Mouse (Mus musculus) testis, adult 2 months (tissue): Measurements from ENCODE around the gene Mosmo. TPM values are rescaled to one million over a fixed set of nuclear protein-coding genes. Genes with fewer than 3 reads are reported as not detected.

ENCODE experiments used
- H3K27ac ChIP-seq: fragments of 200-500 bp; 2 replicates; pipeline ENCODE4 v1.5.1; 2012; ENCODE audit warnings: low read depth, low read length; ENCODE audit not compliant: control insufficient read depth, insufficient read depth
- H3K27me3 ChIP-seq: fragments of 200-500 bp; 2 replicates; pipeline ENCODE4 v1.6.1; 2012; ENCODE audit warnings: mild to moderate bottlenecking, low read length, moderate library complexity; ENCODE audit not compliant: control insufficient read depth, insufficient read depth
- H3K36me3 ChIP-seq: fragments of 200-500 bp; 2 replicates; pipeline ENCODE4 v1.6.1; 2012; ENCODE audit warnings: mild to moderate bottlenecking, low read length; ENCODE audit not compliant: control insufficient read depth, insufficient read depth
- H3K4me1 ChIP-seq: fragments of 200-500 bp; 2 replicates; pipeline ENCODE4 v1.6.1; 2012; ENCODE audit warnings: low read length; ENCODE audit not compliant: control insufficient read depth, insufficient read depth
- H3K4me3 ChIP-seq: fragments of 200-500 bp; 2 replicates; pipeline ENCODE4 v1.5.1; 2012; ENCODE audit warnings: low read depth, mild to moderate bottlenecking, low read length, moderate library complexity, mixed read lengths; ENCODE audit not compliant: control insufficient read depth
- CTCF ChIP-seq: fragments of 200-500 bp; IDR thresholded peaks from 2 replicates; pipeline ENCODE4 v1.5.1; 2012; ENCODE audit warnings: low read depth, mild to moderate bottlenecking, inconsistent platforms, low read length, moderate library complexity; ENCODE audit not compliant: control insufficient read depth, insufficient read depth, insufficient replicate concordance
- POLR2A ChIP-seq: fragments of 200-500 bp; IDR thresholded peaks from 2 replicates; pipeline ENCODE4 v1.6.1; 2012; ENCODE audit warnings: low read depth, mild to moderate bottlenecking, inconsistent platforms, low read length, moderate library complexity; ENCODE audit not compliant: control insufficient read depth
- polyA plus RNA-seq: library from polyadenylated mRNA; depleted of rRNA; stranded (reverse); fragments of >200 nt; gene quantifications from 2 replicates; pipeline ENCODE4 v1.2.3, GENCODE M21; 2012

Gene Mosmo
- polyA plus RNA-seq, 1 experiment, result 49.1 TPM

GRCm38 (mm10) chr7:120744606-120745005, 67.2 kb downstream of the Mosmo start:
- no peaks in the 10 kb centered on the region for H3K36me3 ChIP-seq
- H3K4me3 ChIP-seq, result no peak overlapping the region
- no peak overlapping the region for H3K27ac ChIP-seq
- no peak for TF ChIP-seq CTCF
- TF ChIP-seq POLR2A, result no peak
- H3K4me1 ChIP-seq, result peaks cover 3% of the 10 kb centered on the region
- no peaks in the 10 kb centered on the region for H3K27me3 ChIP-seq

- H3K27me3 ChIP-seq, result no peaks in the 10 kb centered on the region
- TF ChIP-seq CTCF, result no peak
- TF ChIP-seq POLR2A, result no peak
- no peaks in the 10 kb centered on the region for H3K36me3 ChIP-seq
- no peak overlapping the region for H3K4me3 ChIP-seq
- H3K4me1 ChIP-seq, result peaks cover 3% of the 10 kb centered on the region
- no peak overlapping the region for H3K27ac ChIP-seq
Measured at GRCm38 (mm10) chr7:120746029-120746428, 68.6 kb downstream of the Mosmo start.

- Histone ChIP-seq H3K27me3 (no peaks in the 10 kb centered on the region), H3K27ac (peak overlapping the region; percentile 6; the same call in 1 of the 2 replicates), H3K4me1 (peaks cover 3% of the 10 kb centered on the region), H3K36me3 (no peaks in the 10 kb centered on the region), H3K4me3 (no peak overlapping the region)
- TF ChIP-seq POLR2A (no peak), CTCF (no peak)
Measured at GRCm38 (mm10) chr7:120746821-120747220, 69.4 kb downstream of the Mosmo start.

- Histone ChIP-seq H3K36me3 (no peaks in the 10 kb centered on the region), H3K4me3 (no peak overlapping the region), H3K4me1 (peaks cover 3% of the 10 kb centered on the region), H3K27me3 (no peaks in the 10 kb centered on the region), H3K27ac (no peak overlapping the region)
- no peak for TF ChIP-seq POLR2A
- TF ChIP-seq CTCF, result no peak
Measured at GRCm38 (mm10) chr7:120748478-120748877, 71.1 kb downstream of the Mosmo start.

- H3K36me3 ChIP-seq, result no peaks in the 10 kb centered on the region
- H3K27me3 ChIP-seq, result no peaks in the 10 kb centered on the region
- H3K4me1 ChIP-seq, result peaks cover 3% of the 10 kb centered on the region; the same call in 1 of the 2 replicates
- H3K27ac ChIP-seq, result no peak overlapping the region
- no peak overlapping the region for H3K4me3 ChIP-seq
- TF ChIP-seq POLR2A, result no peak
- TF ChIP-seq CTCF, result no peak
Measured at GRCm38 (mm10) chr7:120751330-120751729, 73.9 kb downstream of the Mosmo start.

- Histone ChIP-seq H3K4me3 (no peak overlapping the region), H3K27ac (no peak overlapping the region), H3K27me3 (no peaks in the 10 kb centered on the region), H3K4me1 (peaks cover 2% of the 10 kb centered on the region; the same call in 1 of the 2 replicates), H3K36me3 (no peaks in the 10 kb centered on the region)
- TF ChIP-seq POLR2A, result no peak
- TF ChIP-seq CTCF, result no peak
Measured at GRCm38 (mm10) chr7:120751906-120752305, 74.5 kb downstream of the Mosmo start.

GRCm38 (mm10) chr7:120754671-120755070, 77.3 kb downstream of the Mosmo start:
- H3K4me3 ChIP-seq, result no peak overlapping the region
- no peaks in the 10 kb centered on the region for H3K36me3 ChIP-seq
- H3K4me1 ChIP-seq, result no peaks in the 10 kb centered on the region
- H3K27ac ChIP-seq, result no peak overlapping the region
- TF ChIP-seq CTCF (peak; percentile 94), POLR2A (no peak)
- no peaks in the 10 kb centered on the region for H3K27me3 ChIP-seq

- Histone ChIP-seq H3K27ac (no peak overlapping the region), H3K27me3 (no peaks in the 10 kb centered on the region), H3K4me1 (no peaks in the 10 kb centered on the region), H3K4me3 (no peak overlapping the region), H3K36me3 (no peaks in the 10 kb centered on the region)
- TF ChIP-seq POLR2A (no peak), CTCF (no peak)
Measured at GRCm38 (mm10) chr7:120767369-120767768, 90.0 kb downstream of the Mosmo start.
